Mouse (Mus musculus): ENCODE results near the gene Grk6. TPM values are rescaled to one million over a fixed set of nuclear protein-coding genes. Genes with fewer than 3 reads are reported as not detected.

Grk6 gene
- polyA plus RNA-seq, 1 experiment from 2014 or later, result 42.7 TPM

DNA sequence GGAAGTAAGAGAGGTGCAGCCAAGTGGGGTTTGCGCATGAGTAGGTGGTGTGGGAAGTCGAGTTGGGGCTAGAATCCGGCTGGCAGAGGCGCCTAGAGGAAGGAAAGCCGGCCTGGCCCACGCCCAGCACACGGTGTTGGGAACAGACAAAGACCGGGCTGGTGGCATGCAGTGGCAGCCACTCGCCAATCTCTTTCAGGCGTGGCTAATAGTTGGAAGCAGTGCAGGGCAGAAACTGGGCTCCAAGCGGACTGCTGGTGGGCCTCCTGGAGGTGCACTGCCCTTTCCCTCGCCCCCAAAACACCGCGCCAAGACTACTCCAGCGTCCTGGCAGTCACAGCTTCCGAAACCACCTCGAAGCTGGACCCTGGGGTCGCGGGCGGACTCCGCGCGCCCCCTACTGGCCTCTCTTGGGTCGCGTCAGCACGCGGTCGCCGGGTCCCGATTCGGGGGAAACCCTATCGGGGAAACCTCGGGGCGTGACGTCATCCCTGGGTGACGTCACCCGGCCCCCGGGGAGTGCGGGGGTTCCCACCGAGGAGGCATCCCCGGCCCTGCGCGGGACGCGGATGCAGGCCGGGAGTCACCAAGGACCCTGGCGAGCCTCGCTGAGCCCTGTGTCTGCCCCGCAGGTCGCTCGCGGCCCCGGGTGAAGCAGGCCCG lies 26.4 kb downstream of the Grk6 start:
- H3K4me1 ChIP-seq (replicated peaks; ENCODE audit: control insufficient read depth, insufficient read depth, low read length), result peaks cover 86% of the 10 kb centered on the region
- no peaks in the 10 kb centered on the region for H3K9me3 ChIP-seq (ENCODE audit: control insufficient read depth, low read length)
- peaks cover 40% of the 10 kb centered on the region for H3K36me3 ChIP-seq (replicated peaks; ENCODE audit: control insufficient read depth, insufficient read depth)
- 1% methylated on average over 54 of the region's 54 CpGs for WGBS
- peak; percentile 90 for DNase-seq (ENCODE audit: low spot score)
- H3K9ac ChIP-seq, result peak overlapping the region; percentile 87
- ATAC-seq (ENCODE audit: low FRiP score), result peak; percentile 58
- H3K27ac ChIP-seq, result peak overlapping the region; percentile 93
- H3K4me2 ChIP-seq (replicated peaks), result peak overlapping the region; percentile 98
- H3K4me3 ChIP-seq (replicated peaks; ENCODE audit: low read length), result peak overlapping the region; percentile 50
- no peaks in the 10 kb centered on the region for H3K27me3 ChIP-seq (ENCODE audit: control insufficient read depth, insufficient read depth, low read length)

DNA sequence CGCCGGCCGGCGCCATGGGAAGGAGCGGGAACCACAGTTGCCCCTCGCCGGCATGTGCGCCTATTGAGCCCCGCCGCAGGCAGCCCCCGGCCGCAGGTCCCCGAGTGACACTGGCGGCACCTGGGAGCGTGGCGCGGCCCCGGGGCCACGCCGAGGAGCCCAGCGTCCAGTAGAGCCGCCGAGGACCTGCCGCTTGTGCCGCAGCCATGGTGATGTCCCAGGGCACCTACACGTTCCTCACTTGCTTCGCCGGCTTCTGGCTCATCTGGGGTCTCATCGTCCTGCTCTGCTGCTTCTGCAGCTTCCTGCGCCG lies 26.9 kb downstream of the Grk6 start:
- H3K36me3 ChIP-seq (replicated peaks; ENCODE audit: control insufficient read depth, insufficient read depth), result peaks cover 45% of the 10 kb centered on the region
- ATAC-seq (ENCODE audit: low FRiP score), result peak; percentile 22
- peak overlapping the region; percentile 93 for H3K27ac ChIP-seq
- peak overlapping the region; percentile 87 for H3K9ac ChIP-seq
- H3K9me3 ChIP-seq (ENCODE audit: control insufficient read depth, low read length), result no peaks in the 10 kb centered on the region
- H3K4me1 ChIP-seq (replicated peaks; ENCODE audit: control insufficient read depth, insufficient read depth, low read length), result peaks cover 81% of the 10 kb centered on the region
- WGBS, result under 1% methylated on average over 31 of the region's 31 CpGs
- DNase-seq (ENCODE audit: low spot score), result no peak
- H3K27me3 ChIP-seq (ENCODE audit: control insufficient read depth, insufficient read depth, low read length), result no peaks in the 10 kb centered on the region
- H3K4me2 ChIP-seq (replicated peaks), result peak overlapping the region; percentile 98
- H3K4me3 ChIP-seq (replicated peaks; ENCODE audit: low read length), result peak overlapping the region; percentile 50

DNA sequence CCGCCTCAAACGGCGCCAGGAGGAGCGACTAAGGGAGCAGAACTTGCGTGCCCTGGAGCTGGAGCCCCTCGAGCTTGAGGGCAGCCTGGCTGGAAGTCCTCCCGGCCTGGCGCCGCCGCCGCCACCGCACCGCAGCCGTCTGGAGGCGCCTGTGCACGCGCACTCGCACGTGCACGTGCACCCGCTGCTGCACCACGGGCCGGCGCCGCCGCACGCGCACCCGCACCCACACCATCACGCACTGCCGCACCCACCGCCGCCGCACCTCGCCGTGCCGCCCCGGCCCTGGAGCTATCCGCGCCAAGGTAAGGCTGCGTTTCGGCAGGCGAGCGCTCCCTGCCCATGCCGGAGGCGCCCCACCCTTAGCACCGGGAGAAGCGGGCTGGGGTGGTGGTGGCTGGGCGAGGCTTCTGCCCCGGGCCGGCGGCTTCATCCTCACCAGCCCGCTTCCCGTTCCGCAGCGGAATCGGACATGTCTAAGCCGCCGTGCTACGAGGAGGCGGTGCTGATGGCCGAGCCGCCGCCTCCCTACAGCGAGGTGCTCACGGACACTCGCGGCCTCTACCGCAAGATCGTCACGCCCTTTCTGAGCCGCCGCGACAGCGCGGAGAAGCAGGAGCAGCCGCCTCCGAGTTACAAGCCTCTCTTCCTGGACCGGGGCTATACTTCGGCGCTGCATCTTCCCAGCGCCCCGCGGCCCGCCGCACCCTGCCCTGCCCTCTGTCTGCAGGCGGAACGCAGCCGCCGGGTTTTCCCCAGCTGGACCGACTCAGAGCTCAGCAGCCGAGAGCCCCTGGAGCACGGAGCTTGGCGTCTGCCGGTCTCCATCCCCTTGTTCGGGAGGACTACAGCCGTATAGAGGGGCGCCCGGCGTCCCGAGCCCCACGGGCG lies 27.5 kb downstream of the Grk6 start:
- peak overlapping the region; percentile 98 for H3K4me2 ChIP-seq (replicated peaks)
- peak; percentile 45 for ATAC-seq (ENCODE audit: low FRiP score)
- peaks cover 47% of the 10 kb centered on the region for H3K36me3 ChIP-seq (replicated peaks; ENCODE audit: control insufficient read depth, insufficient read depth)
- peaks cover 75% of the 10 kb centered on the region for H3K4me1 ChIP-seq (replicated peaks; ENCODE audit: control insufficient read depth, insufficient read depth, low read length)
- H3K9me3 ChIP-seq (ENCODE audit: control insufficient read depth, low read length), result no peaks in the 10 kb centered on the region
- H3K27ac ChIP-seq, result peak overlapping the region; percentile 93
- WGBS, result under 1% methylated on average over 91 of the region's 103 CpGs
- peak overlapping the region; percentile 87 for H3K9ac ChIP-seq
- H3K27me3 ChIP-seq (ENCODE audit: control insufficient read depth, insufficient read depth, low read length), result no peaks in the 10 kb centered on the region
- peak; percentile 79 for DNase-seq (ENCODE audit: low spot score)
- peak overlapping the region; percentile 50 for H3K4me3 ChIP-seq (replicated peaks; ENCODE audit: low read length)

DNA sequence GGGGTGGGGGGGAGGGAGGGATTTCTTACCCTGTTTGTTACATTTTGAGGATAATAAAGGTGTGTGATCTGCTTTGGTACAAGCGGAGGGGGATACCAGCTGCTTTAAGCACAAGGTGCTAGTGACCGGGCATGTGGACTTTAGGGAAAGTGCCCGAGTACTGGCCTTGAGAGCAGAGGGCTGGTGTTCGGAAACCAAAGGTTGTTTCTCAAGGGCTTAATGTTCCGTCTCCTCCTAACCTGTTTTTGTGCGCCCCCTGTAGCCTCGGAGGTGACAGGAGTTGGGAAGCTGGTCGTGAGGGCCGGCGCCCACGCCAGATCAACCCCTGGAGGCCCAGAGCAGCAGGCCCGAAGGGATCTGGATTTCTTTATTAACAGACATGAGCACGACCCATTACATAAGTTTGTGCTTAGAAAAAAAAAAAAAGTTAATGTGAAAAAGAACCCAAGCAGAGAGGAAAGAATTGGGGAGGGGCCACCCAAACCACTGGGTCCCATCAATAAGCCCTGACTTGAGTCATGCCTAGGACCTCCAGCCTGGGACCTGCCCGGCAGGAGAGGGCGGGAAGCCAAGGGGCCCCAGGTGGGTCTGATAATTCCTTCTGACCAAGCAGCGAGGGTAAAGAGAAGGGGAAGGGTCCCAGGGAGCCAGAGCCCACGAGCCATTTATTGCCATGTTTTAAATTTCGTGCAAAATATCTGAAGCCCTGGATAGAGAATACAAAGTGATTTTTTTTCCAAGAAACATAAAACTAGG lies 28.4 kb downstream of the Grk6 start:
- Histone ChIP-seq H3K4me2 (replicated peaks) (peak overlapping the region; percentile 98), H3K9me3 (ENCODE audit: control insufficient read depth, low read length) (no peaks in the 10 kb centered on the region), H3K36me3 (replicated peaks; ENCODE audit: control insufficient read depth, insufficient read depth) (peaks cover 55% of the 10 kb centered on the region), H3K9ac (peak overlapping the region; percentile 87), H3K27ac (peak overlapping the region; percentile 93), H3K4me1 (replicated peaks; ENCODE audit: control insufficient read depth, insufficient read depth, low read length) (peaks cover 70% of the 10 kb centered on the region), H3K27me3 (ENCODE audit: control insufficient read depth, insufficient read depth, low read length) (no peaks in the 10 kb centered on the region), H3K4me3 (replicated peaks; ENCODE audit: low read length) (peak overlapping the region; percentile 50)
- ATAC-seq (ENCODE audit: low FRiP score) (no peak), DNase-seq (ENCODE audit: low spot score) (no peak)
- 17% methylated on average over 18 of the region's 18 CpGs for WGBS

DNA sequence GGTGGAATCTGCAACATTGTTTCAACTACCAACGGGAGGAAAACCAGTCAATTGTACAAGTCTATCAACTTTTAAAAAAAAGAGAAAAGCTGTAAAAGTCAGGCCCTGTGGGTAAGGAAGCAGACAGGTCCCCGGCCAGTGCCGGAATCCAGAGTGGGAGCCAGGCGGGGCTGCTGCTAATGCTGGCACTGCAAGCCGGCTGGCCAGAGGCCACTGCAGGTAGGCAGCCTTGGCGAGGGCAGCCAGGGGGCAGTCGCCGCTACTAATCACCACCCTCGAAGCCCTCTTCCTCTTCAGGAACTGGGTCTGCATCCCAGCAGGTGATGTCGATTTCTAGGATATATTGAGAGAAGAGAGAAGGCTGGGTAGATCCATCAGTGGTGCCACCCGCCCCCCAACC lies 29.1 kb downstream of the Grk6 start:
- H3K4me2 ChIP-seq (replicated peaks), result peak overlapping the region; percentile 98; the same call in 1 of the 2 replicates
- H3K27ac ChIP-seq, result peak overlapping the region; percentile 93
- peaks cover 63% of the 10 kb centered on the region for H3K4me1 ChIP-seq (replicated peaks; ENCODE audit: control insufficient read depth, insufficient read depth, low read length)
- no peaks in the 10 kb centered on the region for H3K9me3 ChIP-seq (ENCODE audit: control insufficient read depth, low read length)
- ATAC-seq (ENCODE audit: low FRiP score) (no peak), DNase-seq (ENCODE audit: low spot score) (no peak)
- peaks cover 62% of the 10 kb centered on the region for H3K36me3 ChIP-seq (replicated peaks; ENCODE audit: control insufficient read depth, insufficient read depth)
- no peak overlapping the region for H3K9ac ChIP-seq
- H3K27me3 ChIP-seq (ENCODE audit: control insufficient read depth, insufficient read depth, low read length), result no peaks in the 10 kb centered on the region
- WGBS, result 44% methylated on average over 11 of the region's 11 CpGs
- 0 out of 2 replicates have a peak overlapping the region, but pooled peaks have one; percentile 3 for H3K4me3 ChIP-seq (replicated peaks; ENCODE audit: low read length)

DNA sequence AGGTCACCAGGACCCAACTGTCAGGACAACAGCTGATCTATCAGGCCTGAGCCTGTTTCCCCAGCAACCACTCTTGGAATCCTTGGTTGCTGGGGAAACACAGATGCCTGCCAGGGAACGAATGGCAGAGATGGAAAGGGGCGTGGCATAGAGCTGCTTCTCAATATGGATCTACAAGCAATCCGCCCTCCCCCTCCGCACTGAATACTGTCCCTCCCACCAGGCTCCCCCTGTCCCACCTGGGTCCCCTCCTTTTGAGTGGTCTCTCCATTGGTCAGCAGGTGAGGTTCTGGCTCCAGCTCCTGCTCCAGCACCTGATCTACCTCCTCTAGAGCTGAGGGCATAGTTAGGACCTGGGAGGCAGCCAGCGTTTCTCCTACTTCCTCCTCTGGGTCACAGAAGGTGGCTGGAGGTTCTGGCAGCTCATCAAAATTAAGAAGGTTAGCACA lies 29.8 kb downstream of the Grk6 start:
- Histone ChIP-seq H3K36me3 (replicated peaks; ENCODE audit: control insufficient read depth, insufficient read depth) (peaks cover 68% of the 10 kb centered on the region), H3K4me2 (replicated peaks) (peak overlapping the region; percentile 9; the same call in 1 of the 2 replicates)
- WGBS, result 7% methylated on average over 5 of the region's 5 CpGs

DNA sequence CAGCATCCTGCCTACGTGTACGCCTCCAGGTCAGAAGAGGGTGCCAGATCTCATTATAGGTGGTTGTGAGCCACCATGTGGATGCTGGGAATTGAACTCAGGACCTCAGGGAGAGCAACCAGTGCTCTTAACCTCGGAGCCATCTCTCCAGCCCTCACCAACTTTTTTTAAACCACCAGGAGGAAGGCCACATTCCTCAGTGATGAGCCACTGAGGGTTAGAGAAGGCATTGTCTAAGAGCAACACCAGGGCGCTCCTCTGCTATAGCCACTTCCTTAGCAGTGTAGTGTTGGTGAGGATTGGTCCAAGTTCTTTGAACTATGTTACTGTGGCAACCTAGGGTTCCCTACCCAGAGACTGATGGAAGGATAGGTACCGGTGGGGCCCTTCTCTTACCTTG lies 30.9 kb downstream of the Grk6 start:
- Histone ChIP-seq H3K4me1 (replicated peaks; ENCODE audit: control insufficient read depth, insufficient read depth, low read length) (peaks cover 45% of the 10 kb centered on the region), H3K9me3 (ENCODE audit: control insufficient read depth, low read length) (no peaks in the 10 kb centered on the region), H3K9ac (no peak overlapping the region), H3K4me3 (replicated peaks; ENCODE audit: low read length) (no peak overlapping the region), H3K27me3 (ENCODE audit: control insufficient read depth, insufficient read depth, low read length) (no peaks in the 10 kb centered on the region), H3K27ac (no peak overlapping the region), H3K4me2 (replicated peaks) (no peak overlapping the region), H3K36me3 (replicated peaks; ENCODE audit: control insufficient read depth, insufficient read depth) (peaks cover 79% of the 10 kb centered on the region)
- 85% methylated on average over 5 of the region's 5 CpGs for WGBS
- ATAC-seq (ENCODE audit: low FRiP score) (no peak), DNase-seq (ENCODE audit: low spot score) (no peak)

More for the DNA sequence above, 29.8 kb downstream of the Grk6 start:
- no peaks in the 10 kb centered on the region for H3K27me3 ChIP-seq (ENCODE audit: control insufficient read depth, insufficient read depth, low read length)
- H3K27ac ChIP-seq, result peak overlapping the region; percentile 93
- H3K4me3 ChIP-seq (replicated peaks; ENCODE audit: low read length), result no peak overlapping the region
- no peak for ATAC-seq (ENCODE audit: low FRiP score)
- peak; percentile 78 for DNase-seq (ENCODE audit: low spot score)
- H3K9me3 ChIP-seq (ENCODE audit: control insufficient read depth, low read length), result no peaks in the 10 kb centered on the region
- H3K9ac ChIP-seq, result peak overlapping the region; percentile 32; the same call in 1 of the 2 replicates
- H3K4me1 ChIP-seq (replicated peaks; ENCODE audit: control insufficient read depth, insufficient read depth, low read length), result peaks cover 56% of the 10 kb centered on the region

DNA sequence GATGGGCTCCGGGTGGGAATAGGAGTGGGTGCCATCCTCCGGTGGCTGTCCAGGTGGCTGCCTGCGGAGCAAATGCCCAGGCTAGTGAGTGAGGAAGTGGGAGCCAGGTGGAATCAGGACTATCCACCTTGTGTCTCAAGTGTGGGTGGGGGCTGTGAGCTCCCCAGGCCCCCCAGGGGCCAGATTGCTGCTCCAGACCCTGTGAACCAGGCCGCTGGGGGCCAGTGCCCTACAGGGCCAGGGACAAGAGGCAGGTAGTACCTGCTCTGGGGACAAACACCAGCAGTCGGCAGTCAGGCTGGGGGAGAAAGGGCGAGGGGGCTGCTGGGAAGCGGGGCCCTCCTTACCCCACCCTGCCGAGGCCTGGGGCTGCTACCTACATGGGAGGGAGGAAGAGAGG lies 31.4 kb downstream of the Grk6 start:
- Histone ChIP-seq H3K4me1 (replicated peaks; ENCODE audit: control insufficient read depth, insufficient read depth, low read length) (peaks cover 41% of the 10 kb centered on the region), H3K9me3 (ENCODE audit: control insufficient read depth, low read length) (no peaks in the 10 kb centered on the region), H3K27ac (peak overlapping the region; percentile 26; the same call in 1 of the 2 replicates), H3K36me3 (replicated peaks; ENCODE audit: control insufficient read depth, insufficient read depth) (peaks cover 84% of the 10 kb centered on the region), H3K27me3 (ENCODE audit: control insufficient read depth, insufficient read depth, low read length) (no peaks in the 10 kb centered on the region), H3K9ac (no peak overlapping the region), H3K4me3 (replicated peaks; ENCODE audit: low read length) (no peak overlapping the region), H3K4me2 (replicated peaks) (no peak overlapping the region)
- no peak for ATAC-seq (ENCODE audit: low FRiP score)
- 94% methylated on average over 8 of the region's 8 CpGs for WGBS
- no peak for DNase-seq (ENCODE audit: low spot score)

DNA sequence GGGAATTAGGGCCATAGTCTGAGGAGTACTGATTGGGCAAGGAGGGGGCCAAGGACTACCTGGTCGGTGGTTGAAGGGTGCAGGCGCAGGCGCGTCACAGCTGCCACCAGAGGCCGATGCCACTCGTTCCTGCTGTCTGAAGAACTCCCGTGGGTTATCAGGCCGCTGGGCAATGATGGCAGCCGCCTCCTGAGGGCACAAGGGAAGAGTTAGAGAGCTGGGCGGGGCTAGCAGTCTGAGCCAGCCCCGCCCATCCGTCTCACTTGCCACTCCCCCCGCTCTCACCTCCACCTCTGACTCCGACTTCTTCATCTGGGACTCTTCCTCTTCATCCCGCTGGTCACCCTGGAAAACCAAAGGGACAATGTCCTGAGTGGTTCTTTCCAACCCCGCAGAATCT lies 32.6 kb downstream of the Grk6 start:
- no peak overlapping the region for H3K4me3 ChIP-seq (replicated peaks; ENCODE audit: low read length)
- H3K4me2 ChIP-seq (replicated peaks), result no peak overlapping the region
- peaks cover 36% of the 10 kb centered on the region for H3K4me1 ChIP-seq (replicated peaks; ENCODE audit: control insufficient read depth, insufficient read depth, low read length)
- no peaks in the 10 kb centered on the region for H3K9me3 ChIP-seq (ENCODE audit: control insufficient read depth, low read length)
- H3K27me3 ChIP-seq (ENCODE audit: control insufficient read depth, insufficient read depth, low read length), result no peaks in the 10 kb centered on the region
- H3K9ac ChIP-seq, result no peak overlapping the region
- ATAC-seq (ENCODE audit: low FRiP score) (no peak), DNase-seq (ENCODE audit: low spot score) (no peak)
- no peak overlapping the region for H3K27ac ChIP-seq
- 69% methylated on average over 16 of the region's 16 CpGs for WGBS
- peaks cover 97% of the 10 kb centered on the region for H3K36me3 ChIP-seq (replicated peaks; ENCODE audit: control insufficient read depth, insufficient read depth)
